Mouse (Mus musculus) frontal cortex, postnatal 25 days (tissue): ENCODE data around the gene Atm.

Experiments used
- DNase-seq, 2 experiments: peaks; one replicate each; pipeline ENCODE4 v3.0.0; 2022; ENCODE audit warnings: low spot score in 2 of 2

The Atm gene

DNA sequence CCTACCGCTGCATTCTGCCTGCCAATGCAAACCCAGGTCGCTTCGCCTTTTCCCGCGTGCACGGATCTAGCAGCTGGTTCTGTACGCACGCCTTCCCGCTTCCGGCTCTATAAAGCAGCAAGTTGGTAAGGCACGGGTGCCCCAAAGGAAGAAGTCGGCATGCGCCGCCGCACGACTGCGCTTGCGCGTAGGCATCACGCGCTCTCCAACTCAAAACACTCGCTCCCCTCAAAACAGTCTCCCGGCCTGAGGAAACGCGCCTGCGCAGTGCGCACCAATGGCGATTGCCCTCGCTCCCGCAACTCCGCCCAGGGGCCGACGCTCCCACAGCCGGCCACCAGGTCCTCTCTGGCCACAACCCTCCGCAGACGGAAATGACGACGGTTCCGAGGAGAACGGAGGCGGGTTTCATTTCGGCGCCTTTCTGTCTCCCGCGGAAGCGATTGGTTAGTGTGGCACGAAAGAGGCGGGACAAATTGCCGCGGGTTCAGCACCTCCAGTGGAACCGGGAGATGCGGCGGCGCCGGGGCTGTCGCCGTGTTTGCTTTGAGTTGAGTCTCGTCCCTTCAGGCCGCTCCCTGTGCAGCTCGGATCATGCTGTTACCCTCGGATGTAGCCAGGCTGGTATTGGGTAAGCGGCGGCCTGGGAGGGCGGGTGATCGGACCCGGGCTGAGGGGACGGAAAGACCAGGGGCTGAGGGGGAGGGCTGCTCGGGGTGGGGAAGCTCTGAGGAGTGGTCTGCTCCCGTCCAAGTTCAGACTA lies at the start of gene Atm, which contains the start of gene Npat:
Gene Atm, minus strand, starts transcription at position 183 of the 763 bp plus-strand sequence.
Gene Npat, plus strand, starts transcription at position 490 of the 763 bp plus-strand sequence.
- peak; percentile 97 to 99 for DNase-seq

DNA sequence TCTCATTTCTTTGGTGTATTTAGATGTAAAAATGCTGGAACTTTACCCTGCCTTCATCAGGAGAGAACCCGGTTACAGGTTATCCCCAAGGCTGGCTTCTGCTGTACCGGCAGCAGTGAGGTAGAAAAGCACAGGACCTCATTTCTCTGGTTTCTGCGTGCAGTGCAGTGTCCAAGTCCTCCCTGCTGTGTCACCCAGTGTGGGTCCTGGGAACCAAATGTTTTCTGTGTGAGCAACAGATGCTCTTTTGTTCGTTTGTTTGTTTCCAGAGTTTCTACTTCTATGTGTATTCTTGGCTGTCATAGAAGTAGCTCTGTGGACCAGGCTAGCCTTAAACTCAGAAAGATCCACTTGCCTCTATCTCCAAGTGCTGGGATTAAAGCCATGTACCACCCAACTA lies 45.3 kb upstream of the Atm start:
- no peak for DNase-seq

DNA sequence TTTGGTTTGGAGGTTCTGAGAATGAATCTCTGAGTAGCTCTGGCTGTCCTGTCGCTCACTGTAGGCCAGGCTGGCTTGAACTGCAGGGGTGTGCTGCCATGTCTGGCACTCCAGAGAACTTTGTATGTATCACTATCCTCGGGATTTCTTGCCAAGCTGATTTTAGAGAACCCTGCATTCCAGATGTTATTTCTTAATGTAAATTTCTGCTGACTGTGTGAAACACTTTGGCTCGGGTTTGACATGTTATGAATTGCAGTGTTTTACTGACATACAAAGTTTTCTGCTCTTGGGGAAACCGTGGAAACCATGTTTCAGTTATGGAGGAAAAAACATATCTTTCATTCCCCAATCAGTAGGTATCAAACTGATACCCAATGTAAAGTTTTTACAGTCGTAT lies 39.2 kb upstream of the Atm start:
- DNase-seq: no peak

DNA sequence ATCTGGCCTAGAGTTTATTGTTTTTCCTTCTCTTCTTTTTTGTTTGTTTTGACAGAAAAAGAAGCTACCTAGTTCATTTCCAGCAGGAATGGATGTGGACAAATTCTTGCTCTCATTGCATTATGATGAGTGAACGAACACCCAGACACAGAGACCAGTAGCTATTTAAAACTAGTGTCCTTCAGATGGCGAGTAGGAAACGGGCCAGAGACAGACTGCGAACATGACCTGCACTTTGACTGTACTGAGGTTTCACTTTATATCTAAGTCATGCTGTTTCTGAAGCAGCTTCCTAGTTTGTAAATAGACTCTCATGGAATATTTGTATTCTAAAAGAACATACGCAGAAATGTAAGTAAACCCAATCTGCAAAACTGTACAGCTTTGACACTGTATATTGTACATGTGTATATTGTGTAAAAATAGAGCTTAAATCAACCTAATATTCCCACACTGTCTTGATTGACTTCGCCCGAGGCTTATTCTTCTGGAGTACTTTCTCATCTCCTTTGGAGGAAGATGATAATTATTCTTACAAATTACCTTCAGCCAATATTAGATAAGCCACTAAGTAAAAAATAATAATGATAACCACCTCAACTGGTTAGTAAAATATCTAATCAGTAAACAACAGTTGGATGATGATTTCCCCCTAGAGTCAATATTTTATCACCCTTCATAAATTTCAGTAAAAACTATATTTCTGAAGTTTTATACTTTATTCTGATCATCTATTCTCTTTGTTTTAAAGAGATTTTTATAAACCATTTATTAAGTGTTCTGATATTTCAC lies 36.2 kb upstream of the Atm start:
- no peak for DNase-seq

DNA sequence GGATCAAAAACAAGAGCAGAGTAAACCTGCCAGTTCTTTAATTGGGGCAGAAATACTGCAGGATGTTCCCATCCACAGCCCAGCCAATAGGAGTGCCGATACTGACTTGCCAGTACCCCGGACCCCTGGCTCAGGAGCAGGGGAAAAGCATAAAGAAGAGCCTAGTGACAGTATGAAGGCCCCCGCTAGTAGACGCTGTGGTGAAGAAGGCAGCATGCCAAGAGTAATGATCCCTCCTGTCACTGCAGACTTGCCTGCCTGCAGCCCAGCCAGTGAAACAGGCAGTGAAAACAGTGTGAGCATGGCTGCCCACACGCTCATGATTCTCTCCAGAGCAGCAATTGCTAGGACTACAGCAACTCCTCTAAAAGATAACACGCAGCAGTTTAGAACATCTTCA lies 34.1 kb upstream of the Atm start:
- no peak for DNase-seq

DNA sequence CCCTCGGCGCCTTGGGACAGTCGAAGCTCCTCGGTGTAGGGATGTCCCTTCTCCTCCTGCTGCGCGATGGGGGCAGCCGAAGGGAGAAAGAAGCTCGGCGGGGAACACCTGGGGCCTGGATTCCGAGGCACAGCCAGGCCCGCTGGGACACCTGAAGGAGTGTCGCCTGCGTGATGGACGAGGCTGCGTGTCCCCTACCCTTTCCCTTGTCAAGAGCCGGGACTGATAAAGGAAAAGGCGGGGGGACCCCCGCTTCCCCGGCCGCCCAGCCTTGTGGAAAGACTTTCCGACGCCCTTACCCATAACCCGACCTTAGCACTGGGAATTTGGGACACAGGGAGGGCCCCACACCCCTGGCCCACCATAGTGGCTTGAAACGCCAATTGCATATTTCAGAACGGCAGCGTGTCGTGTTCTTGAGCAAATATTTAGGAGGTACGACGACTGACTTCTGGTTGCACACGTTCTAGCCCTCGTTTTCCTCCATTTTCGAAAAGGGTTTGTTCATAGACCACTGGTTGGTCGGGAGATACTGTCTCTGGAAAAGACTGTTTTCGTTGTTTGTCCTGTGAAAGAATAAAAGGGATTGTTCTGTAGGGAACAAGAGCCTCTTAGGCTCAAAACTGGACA lies 911 bp upstream of the Atm start:
- peak in 1 of 2 experiments; percentile 3 for DNase-seq

DNA sequence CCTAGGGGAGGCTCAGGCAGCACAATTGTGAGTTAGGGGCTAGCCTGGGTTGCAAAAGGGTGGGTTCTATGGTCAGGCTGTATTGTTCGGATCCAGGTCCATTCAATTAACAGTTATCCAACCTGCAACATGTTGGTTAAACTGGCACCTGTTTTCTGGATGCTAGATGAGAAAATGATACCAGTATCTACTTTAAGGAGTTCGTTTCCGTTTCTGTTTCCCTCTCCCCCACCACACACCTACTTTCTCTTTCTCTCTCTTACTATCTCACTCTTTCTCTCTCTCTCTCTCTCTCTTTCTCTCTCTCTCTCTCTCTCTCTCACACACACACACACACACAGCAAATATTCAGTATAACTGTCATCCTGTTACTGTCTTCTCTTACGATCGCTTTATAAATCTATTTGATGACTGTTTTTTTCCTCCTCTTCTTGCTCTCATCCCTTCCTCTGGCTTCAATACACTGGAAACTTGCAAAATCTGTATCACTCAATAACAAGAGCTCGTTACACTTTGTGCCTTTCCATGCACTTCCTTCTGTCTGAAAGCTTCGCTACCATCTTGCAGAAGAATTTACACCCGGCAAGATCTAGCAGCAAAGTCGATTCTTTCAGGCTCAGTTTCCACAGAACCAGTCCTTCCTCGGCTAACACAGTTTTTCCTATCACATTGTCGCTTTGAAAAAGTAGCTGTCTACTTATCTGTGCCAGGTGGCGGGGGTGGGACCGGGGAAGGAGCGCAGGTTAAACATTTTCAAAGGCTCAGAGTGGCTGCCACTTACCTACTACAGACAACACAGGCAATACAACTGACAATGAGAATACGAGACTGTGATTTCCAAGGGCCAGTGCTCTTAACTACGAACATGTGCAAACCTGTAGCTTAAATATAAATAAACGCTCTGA lies 872 bp downstream of the Atm start:
- DNase-seq: no peak

DNA sequence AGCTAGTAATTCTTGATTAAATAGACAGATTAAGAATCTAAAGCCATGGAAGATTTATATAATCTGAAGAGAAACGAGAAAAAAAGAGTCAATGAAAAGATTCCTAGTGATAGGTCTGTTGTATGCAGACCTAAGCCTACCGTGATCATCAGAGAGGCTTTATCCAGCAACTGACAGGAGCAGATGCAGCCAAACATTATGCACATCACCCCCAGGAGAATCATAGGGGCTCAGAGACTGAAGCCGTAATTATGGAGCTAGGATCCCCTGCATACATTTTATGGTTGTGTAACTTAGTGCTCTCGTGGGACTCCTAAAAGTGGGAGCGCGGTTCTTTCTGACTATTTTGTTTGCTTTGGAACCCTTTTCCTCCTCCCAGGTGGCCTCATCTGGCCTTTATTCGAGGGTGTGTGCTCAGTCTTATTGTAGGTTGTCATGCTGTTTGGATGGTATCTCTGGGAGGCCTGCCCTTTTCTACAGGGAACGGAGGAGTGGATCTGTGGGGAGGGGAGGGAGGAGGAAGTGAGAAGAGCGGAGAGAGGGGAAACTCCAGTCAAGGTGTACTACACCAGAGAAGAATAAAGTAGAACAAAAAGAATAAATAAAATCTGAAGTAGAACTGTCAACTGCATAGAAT lies 19.0 kb downstream of the Atm start:
- DNase-seq: no peak

DNA sequence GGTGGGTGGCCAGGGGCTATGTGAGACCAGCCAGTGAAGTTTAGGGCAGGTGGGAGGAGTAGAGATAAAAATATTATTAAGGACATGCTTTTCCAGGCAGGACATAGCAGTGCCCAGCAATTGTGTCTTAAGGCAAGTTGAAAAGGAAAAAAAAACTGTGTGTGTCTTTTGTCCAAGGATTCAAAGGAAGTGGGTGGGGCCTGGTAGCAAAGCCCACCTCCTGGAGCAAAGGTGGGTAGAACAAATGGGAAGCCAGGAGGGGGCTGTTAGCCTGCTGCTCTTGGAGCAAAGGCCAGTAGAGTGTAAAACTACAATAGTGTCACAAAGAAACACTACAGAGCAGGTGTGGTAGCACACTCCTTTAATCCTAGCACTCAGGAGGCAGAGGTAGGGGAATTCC lies 22.4 kb downstream of the Atm start:
- DNase-seq: no peak

DNA sequence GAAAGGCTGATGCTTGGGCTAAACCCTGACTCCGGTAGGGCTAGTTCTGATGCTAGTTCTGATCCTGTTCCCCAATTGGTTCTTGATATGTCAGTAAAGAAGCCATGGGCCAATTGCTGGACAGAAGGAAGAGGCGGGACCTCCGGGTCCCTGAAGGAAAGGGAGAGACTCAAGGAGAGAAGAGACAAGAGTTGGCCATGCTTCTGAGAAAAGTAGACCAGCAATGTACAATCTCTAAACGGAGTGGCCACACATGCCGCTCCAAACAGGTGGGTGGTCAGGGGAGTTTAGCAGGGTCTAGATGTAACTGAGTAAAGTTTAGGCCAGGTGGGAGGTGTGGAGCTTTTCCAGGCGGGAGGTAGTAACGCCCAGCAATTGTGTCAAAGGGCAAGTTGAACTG lies 28.5 kb downstream of the Atm start:
- no peak for DNase-seq

DNA sequence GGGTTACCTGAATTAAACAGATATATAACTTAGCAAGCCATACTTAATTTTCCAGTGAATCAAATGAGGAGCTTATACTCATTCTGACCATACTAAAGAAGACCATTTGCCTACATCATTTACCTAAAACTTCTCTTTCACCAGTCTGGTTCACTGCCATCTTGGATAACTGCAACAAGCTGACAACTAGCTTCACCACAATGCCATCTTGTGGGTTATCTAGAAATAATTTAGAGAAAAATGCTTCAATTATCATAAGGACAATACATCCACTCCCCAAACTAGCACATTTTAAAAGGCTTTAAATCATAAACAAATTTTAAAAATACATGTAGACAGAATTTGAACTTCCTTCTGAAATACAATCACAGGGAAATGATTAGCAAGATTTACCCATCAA lies 50.7 kb downstream of the Atm start:
- DNase-seq: no peak

DNA sequence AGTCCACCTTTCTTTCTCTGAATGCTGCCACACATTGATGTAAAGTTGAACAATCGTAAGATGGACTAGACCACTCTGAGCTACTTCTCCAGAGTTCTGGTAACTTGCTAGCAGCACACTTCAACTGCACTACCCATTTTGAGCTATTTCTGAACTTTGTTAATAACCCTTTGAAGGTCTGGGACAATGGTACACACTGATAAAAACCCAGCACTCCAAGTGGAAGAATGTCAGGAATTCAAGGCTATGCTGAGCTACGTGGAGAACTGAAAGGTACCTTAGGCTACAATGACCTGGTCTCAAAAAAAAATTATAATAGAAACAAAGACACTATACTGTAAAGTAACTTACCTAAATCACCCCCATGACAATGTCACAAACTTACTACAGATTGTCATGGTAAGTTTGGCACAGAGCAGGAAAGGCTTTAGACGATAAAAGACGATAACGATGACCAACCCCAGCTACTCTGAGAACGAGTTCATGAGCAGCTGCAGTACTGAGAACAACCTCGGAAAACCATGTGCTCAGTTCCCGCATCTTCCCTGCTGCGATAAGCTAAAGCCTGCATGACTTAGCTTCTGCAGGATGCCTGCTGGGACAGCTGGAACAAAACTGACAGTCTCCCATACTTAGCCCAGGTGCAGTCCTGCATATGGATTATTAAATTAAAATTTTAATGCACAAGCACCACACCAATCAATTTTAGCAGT lies 63.6 kb downstream of the Atm start:
- DNase-seq: no peak

DNA sequence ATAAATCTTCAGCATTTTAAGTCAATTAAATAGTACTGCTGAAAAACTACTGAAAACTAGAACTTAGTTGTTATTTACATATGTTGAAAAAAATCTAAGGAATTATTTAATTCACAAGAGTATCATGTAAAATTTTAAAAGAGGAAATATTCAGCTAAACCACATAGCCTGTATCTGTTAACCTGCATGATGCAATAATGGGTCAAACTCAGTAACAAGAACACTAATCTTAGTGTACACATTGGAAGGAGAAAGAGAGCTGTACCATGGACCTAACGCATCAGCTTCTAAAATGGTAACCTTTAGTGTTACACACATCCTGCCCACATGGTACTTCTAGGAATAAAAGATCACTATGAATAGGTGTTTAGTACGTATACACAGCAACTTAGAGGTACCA lies 84.5 kb downstream of the Atm start:
- DNase-seq: no peak

DNA sequence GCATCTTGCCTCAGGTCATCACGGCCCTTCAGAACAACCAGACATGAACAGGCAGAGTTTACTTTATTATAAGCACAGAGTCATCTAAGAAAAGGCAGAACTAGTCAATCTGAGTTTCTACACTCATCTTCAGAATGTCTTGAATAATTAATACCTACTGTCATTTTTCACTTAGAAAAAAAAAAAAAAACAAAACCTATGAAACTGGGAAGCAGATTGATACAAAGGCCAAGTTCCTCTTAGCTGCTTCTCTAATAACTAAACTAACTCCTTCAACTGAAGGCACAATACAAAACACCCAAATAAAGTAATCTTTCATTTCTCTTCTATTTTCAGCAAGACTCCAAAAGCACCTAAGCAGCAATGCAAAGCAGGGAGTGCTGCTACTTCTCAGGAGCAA lies 85.9 kb downstream of the Atm start:
- no peak for DNase-seq

DNA sequence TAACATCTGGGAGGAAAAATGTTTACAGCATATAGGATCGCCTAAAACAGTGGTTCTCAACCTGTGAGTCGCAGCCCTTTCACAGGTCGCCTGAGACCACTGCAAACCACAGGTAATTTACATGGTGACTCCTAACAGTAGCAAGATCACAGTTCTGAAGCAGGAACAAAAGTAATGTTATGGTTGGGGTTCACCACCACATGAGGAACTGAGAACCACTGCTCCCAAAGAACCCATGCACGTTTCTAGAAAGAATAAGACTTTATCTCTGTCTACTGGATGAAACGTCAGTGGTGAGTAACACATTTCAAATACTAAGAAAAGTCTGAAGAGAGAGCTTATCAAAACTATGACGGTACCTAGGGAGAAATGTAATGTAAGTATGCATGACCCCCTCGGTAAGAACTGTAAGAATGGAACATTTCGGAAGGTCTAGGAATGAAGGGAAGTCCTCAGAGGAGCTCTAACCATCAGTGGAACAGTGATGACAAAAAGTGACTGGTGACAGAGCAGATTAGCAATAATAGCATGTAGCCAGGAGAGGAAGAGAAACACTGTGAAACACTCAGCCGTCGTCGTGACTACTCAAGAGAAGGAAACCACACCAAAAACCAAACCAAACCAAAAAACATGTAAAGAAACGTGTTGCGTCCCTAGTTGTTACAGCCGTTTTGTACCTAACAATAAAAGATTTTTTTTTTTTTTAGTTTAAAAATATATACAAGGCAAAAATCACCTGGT lies 100.5 kb downstream of the Atm start:
- DNase-seq: no peak

DNA sequence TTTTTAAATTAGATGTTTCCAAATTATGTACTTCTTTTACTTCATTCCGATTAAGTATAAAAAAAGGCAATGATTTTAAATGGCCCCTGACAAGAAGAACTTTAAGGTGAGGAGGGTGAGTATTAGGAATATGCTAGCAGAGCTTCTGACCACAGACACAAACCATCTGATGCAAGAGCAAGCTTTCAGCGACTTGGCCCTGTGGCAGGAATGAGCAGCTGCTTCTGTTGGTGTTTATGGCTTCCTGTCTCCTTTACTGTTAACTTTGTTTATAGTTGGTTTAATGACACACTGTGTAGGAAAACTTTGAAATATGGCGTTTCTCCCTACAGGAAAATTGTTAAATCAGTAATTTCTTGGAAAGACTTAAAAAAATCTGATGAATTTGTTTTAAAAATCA lies 108.9 kb downstream of the Atm start:
- no peak for DNase-seq

DNA sequence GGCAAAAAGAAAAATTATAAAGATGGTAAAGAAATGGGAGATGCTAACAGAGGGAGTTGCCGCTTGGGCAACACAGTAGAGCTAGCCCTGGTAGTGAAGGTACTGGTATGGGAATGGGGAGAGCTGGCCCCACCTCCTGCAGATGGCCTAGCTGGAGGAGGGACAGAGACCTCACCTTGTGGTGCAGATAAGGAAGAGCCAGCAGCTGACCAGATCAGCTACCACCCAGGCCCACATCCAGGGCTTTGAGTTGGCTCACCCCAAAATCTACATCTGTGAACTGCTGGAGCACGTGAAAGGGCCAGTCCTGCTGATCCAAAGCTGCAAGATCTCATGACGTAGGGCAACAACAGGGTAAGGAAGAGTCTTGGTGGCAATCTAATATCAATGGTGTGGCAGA lies 109.8 kb downstream of the Atm start:
- DNase-seq: no peak

DNA sequence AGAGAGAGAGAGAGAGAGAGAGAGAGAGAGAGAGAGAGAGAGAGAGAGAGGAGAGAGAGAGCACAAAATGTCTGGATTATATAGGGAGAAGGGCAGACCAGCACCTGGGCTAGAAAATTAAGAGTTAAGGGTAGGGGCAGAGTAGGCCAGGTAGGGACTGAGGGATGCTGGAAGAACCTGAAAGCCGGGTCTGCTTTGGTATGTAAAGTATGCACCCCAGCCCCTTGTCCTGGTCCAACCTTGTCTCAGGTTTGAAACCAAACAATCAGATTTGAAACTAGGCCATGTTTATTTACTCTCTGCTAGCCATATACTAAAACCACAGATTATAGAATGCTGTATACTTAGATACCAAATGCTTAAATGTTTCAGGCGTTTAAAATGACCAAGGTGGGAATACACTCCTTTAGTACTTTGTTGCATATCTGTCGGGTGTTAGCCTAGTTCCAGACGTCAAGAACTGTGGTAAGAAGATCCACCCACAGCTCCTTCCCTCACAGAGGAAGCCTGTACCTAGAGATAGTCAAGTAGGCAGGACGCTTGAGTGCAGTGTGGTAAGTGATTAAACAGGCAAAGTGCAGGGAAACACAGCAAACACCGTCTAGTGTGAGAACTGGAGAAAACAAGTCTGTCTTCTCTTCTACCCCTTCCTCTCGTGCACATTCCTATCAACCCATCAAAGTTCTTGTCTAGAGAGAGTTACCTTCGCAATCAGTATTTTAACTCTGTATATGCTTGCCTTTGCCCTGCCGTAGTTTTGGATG lies 114.2 kb downstream of the Atm start:
- no peak for DNase-seq

DNA sequence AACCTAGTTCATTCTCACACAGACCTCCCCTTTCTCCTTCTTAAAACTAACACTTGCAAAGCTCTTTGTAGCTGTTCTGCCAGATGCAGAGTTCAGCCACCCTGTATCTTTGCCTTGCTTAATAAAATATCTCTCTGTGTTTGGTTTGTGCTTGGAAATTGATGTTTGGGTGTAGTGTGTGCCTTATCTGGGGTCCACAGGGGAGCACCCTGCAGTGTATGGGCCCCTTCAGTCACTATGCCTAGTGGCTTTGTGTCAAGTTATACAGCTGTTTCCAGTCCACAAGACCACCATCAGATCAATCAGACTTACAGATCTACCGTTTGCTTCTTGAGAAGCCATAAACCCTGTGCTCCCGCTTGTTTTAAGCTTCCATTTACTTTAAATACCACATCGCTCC lies 127.1 kb downstream of the Atm start:
- no peak for DNase-seq
